Mouse (Mus musculus): Measurements from ENCODE around the gene Timm10.

The Timm10 gene

GRCm38 (mm10) chr2:84859991-84860780 is 33.4 kb downstream of the Timm10 start:
- DNase-seq (ENCODE audit: low read depth, low spot score), result peak; percentile 99

GRCm38 (mm10) chr2:84861430-84861829 is 34.6 kb downstream of the Timm10 start:
- no peak for DNase-seq (ENCODE audit: low read depth, low spot score)

DNA sequence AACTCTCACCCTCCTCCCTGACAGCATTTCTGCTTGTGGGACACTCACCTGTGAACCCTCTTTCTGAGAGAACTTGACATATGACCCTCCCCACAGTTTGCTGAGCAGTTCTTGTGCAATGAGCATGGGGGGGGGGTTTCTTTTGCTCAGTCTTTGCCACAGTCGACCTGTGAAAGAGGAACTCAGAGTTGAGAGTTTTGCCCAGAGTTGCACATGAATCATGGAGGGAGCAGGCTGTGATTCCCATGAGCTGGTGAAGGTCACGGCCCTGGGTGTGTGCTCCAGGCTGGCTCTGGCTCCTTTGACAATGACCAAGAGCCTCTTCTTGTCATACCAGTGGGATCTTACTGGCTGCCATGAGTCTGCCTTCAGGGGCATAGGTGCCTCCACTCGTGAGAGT is 35.4 kb downstream of the Timm10 start:
- DNase-seq (ENCODE audit: low read depth, low spot score), result no peak

GRCm38 (mm10) chr2:84865616-84866571 is 39.1 kb downstream of the Timm10 start:
- no peak for DNase-seq (ENCODE audit: low read depth, low spot score)

- DNase-seq (ENCODE audit: low read depth, low spot score), result peak; percentile 70
Measured at GRCm38 (mm10) chr2:84868521-84868943, 41.7 kb downstream of the Timm10 start.

- DNase-seq (ENCODE audit: low read depth, low spot score), result no peak
Measured at GRCm38 (mm10) chr2:84868977-84869376, 42.2 kb downstream of the Timm10 start.

DNA sequence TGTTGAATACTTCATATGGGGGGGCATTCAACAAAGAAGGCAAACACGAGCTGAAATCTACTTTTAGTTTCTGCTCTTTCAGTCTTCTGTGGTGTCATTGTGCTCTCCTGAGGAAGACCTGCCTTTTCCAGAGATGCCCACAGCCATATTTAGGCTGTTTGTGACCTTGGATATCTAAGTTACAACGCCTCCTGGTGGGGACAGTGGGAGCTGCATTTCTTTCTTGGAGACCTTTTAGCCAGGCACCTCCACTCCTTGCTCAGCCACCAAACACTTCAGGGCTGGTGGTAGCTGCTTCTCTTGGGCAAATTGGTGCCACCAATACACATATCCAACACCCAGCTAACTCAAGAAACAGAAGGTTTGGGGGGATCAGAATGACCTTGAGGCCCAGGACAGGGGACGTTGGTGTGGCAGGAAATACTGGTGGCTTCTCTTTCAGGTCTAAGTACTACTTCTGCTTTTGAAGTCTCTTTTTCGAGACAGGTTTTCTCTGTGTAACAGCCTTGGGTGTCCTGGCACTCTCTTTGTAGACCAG is 43.9 kb downstream of the Timm10 start:
- DNase-seq (ENCODE audit: low read depth, low spot score), result no peak

DNA sequence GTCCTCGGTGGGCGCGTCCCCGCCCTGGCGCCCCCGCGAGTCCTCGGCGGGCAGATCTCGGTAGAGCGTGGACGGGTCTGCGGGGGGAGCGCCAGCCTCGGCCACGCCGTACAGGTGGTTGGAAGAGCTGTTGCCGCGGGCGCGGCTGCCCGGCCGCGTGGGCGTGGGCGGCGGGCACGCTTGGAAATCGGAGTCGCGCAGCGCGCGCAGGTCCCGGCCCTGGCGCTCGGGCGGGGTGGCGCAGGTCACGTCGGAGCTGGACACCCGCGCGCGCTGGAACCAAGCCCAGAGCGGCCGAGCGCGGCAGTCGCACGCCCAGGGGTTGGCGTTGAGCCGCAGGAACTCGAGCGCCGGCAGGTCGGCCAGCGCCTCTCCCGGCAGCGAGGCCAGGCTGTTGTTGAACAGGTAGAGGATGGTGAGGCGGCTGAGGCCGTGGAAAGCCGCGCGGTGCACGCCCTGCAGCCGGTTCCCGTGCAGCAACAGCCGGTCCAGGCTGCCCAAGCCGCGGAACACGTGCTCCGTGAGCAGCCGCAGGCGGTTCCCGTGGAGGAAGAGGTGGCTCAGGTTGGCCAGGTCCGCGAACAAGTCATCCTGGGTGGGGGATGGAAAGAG is 45.4 kb downstream of the Timm10 start:
- no peak for DNase-seq (ENCODE audit: low read depth, low spot score)

GRCm38 (mm10) chr2:84875842-84876241 is 49.0 kb downstream of the Timm10 start:
- DNase-seq (ENCODE audit: low read depth, low spot score), result no peak

Measured in 3T3-L1 (cell line).